Mouse (Mus musculus): ENCODE results near the gene Gimap9. TPM values are rescaled to one million over a fixed set of nuclear protein-coding genes. Genes with fewer than 3 reads are reported as not detected.

The Gimap9 gene
- polyA plus RNA-seq, 1 experiment, result 0.92 TPM

- Histone ChIP-seq H3K79me3 (ENCODE audit: low read depth) (no peaks in the 10 kb centered on the region), H3ac (ENCODE audit: control insufficient read depth, insufficient read length, low read depth) (no peak overlapping the region), H3K27me3 (ENCODE audit: control insufficient read depth, insufficient read depth, insufficient read length) (no peaks in the 10 kb centered on the region), H3K4me3 (ENCODE audit: insufficient read depth, poor library complexity, severe bottlenecking) (no peak overlapping the region), H3K79me2 (ENCODE audit: control insufficient read depth, insufficient read depth) (no peaks in the 10 kb centered on the region), H3K36me3 (ENCODE audit: control insufficient read depth, insufficient read depth) (no peaks in the 10 kb centered on the region)
- TF ChIP-seq CEBPB (IDR thresholded peaks at IDR 0.05; ENCODE audit: low read depth) (no peak), FOSL1 (IDR thresholded peaks at IDR 0.05; ENCODE audit: insufficient read depth, low read length, poor library complexity, severe bottlenecking) (no peak), CTCF (IDR thresholded peaks at IDR 0.05; ENCODE audit: control insufficient read depth, insufficient read depth, insufficient read length) (no peak), USF1 (IDR thresholded peaks at IDR 0.05; ENCODE audit: low read depth) (no peak), MYOG (IDR thresholded peaks at IDR 0.05; ENCODE audit: control insufficient read depth, extremely low read depth, insufficient read length) (no peak), MAX (IDR thresholded peaks at IDR 0.05) (no peak), MYOD1 (IDR thresholded peaks at IDR 0.05; ENCODE audit: control insufficient read depth, insufficient read length, low read depth) (no peak)
Observed at GRCm38 (mm10) chr6:48684806-48685205, 8.9 kb downstream of the Gimap9 start.

- TF ChIP-seq MYOD1 (IDR thresholded peaks at IDR 0.05; ENCODE audit: control insufficient read depth, insufficient read length, low read depth), result no peak
- TF ChIP-seq USF1 (IDR thresholded peaks at IDR 0.05; ENCODE audit: low read depth), result no peak
- TF ChIP-seq MAX (IDR thresholded peaks at IDR 0.05), result no peak
- TF ChIP-seq CTCF (IDR thresholded peaks at IDR 0.05; ENCODE audit: control insufficient read depth, insufficient read depth, insufficient read length), result no peak
- TF ChIP-seq MYOG (IDR thresholded peaks at IDR 0.05; ENCODE audit: control insufficient read depth, extremely low read depth, insufficient read length), result no peak
- no peaks in the 10 kb centered on the region for H3K79me3 ChIP-seq (ENCODE audit: low read depth)
- no peak overlapping the region for H3ac ChIP-seq (ENCODE audit: control insufficient read depth, insufficient read length, low read depth)
Observed at GRCm38 (mm10) chr6:48685251-48685650, 9.3 kb downstream of the Gimap9 start.

GRCm38 (mm10) chr6:48685694-48686665 lies 10.1 kb downstream of the Gimap9 start:
- H3K79me3 ChIP-seq (ENCODE audit: low read depth), result no peaks in the 10 kb centered on the region
- no peaks in the 10 kb centered on the region for H3K27me3 ChIP-seq (ENCODE audit: control insufficient read depth, insufficient read depth, insufficient read length)
- H3K79me2 ChIP-seq (ENCODE audit: control insufficient read depth, insufficient read depth), result no peaks in the 10 kb centered on the region
- TF ChIP-seq MYOD1 (IDR thresholded peaks at IDR 0.05; ENCODE audit: control insufficient read depth, insufficient read length, low read depth), result no peak
- no peak for TF ChIP-seq USF1 (IDR thresholded peaks at IDR 0.05; ENCODE audit: low read depth)
- TF ChIP-seq MYOG (IDR thresholded peaks at IDR 0.05; ENCODE audit: control insufficient read depth, extremely low read depth, insufficient read length), result no peak
- TF ChIP-seq FOSL1 (IDR thresholded peaks at IDR 0.05; ENCODE audit: insufficient read depth, low read length, poor library complexity, severe bottlenecking), result no peak
- TF ChIP-seq CTCF (IDR thresholded peaks at IDR 0.05; ENCODE audit: control insufficient read depth, insufficient read depth, insufficient read length), result no peak
- no peaks in the 10 kb centered on the region for H3K36me3 ChIP-seq (ENCODE audit: control insufficient read depth, insufficient read depth)
- no peak overlapping the region for H3ac ChIP-seq (ENCODE audit: control insufficient read depth, insufficient read length, low read depth)
- no peak overlapping the region for H3K4me3 ChIP-seq (ENCODE audit: insufficient read depth, poor library complexity, severe bottlenecking)

More at GRCm38 (mm10) chr6:48685251-48685650, 9.3 kb downstream of the Gimap9 start:
- H3K4me3 ChIP-seq (ENCODE audit: insufficient read depth, poor library complexity, severe bottlenecking), result no peak overlapping the region
- H3K79me2 ChIP-seq (ENCODE audit: control insufficient read depth, insufficient read depth), result no peaks in the 10 kb centered on the region
- no peaks in the 10 kb centered on the region for H3K36me3 ChIP-seq (ENCODE audit: control insufficient read depth, insufficient read depth)
- no peaks in the 10 kb centered on the region for H3K27me3 ChIP-seq (ENCODE audit: control insufficient read depth, insufficient read depth, insufficient read length)

- H3K79me3 ChIP-seq (ENCODE audit: low read depth), result no peaks in the 10 kb centered on the region
- no peak overlapping the region for H3K4me3 ChIP-seq (ENCODE audit: insufficient read depth, poor library complexity, severe bottlenecking)
- no peaks in the 10 kb centered on the region for H3K36me3 ChIP-seq (ENCODE audit: control insufficient read depth, insufficient read depth)
- no peaks in the 10 kb centered on the region for H3K79me2 ChIP-seq (ENCODE audit: control insufficient read depth, insufficient read depth)
- no peak overlapping the region for H3ac ChIP-seq (ENCODE audit: control insufficient read depth, insufficient read length, low read depth)
- H3K27me3 ChIP-seq (ENCODE audit: control insufficient read depth, insufficient read depth, insufficient read length), result no peaks in the 10 kb centered on the region
- no peak for TF ChIP-seq CEBPB (IDR thresholded peaks at IDR 0.05; ENCODE audit: low read depth)
- no peak for TF ChIP-seq MAX (IDR thresholded peaks at IDR 0.05)
- TF ChIP-seq MYOD1 (IDR thresholded peaks at IDR 0.05; ENCODE audit: control insufficient read depth, insufficient read length, low read depth), result no peak
Observed at GRCm38 (mm10) chr6:48687077-48687476, 11.1 kb downstream of the Gimap9 start.

GRCm38 (mm10) chr6:48689320-48689719 lies 13.4 kb downstream of the Gimap9 start:
- Histone ChIP-seq H3K79me3 (ENCODE audit: low read depth) (no peaks in the 10 kb centered on the region), H3K79me2 (ENCODE audit: control insufficient read depth, insufficient read depth) (no peaks in the 10 kb centered on the region), H3ac (ENCODE audit: control insufficient read depth, insufficient read length, low read depth) (no peak overlapping the region), H3K36me3 (ENCODE audit: control insufficient read depth, insufficient read depth) (no peaks in the 10 kb centered on the region), H3K4me3 (ENCODE audit: insufficient read depth, poor library complexity, severe bottlenecking) (no peak overlapping the region), H3K27me3 (ENCODE audit: control insufficient read depth, insufficient read depth, insufficient read length) (no peaks in the 10 kb centered on the region)
- TF ChIP-seq FOSL1 (IDR thresholded peaks at IDR 0.05; ENCODE audit: insufficient read depth, low read length, poor library complexity, severe bottlenecking), result no peak
- no peak for TF ChIP-seq CTCF (IDR thresholded peaks at IDR 0.05; ENCODE audit: control insufficient read depth, insufficient read depth, insufficient read length)
- no peak for TF ChIP-seq MAX (IDR thresholded peaks at IDR 0.05)
- no peak for TF ChIP-seq USF1 (IDR thresholded peaks at IDR 0.05; ENCODE audit: low read depth)
- TF ChIP-seq MYOG (IDR thresholded peaks at IDR 0.05; ENCODE audit: control insufficient read depth, extremely low read depth, insufficient read length), result no peak
- TF ChIP-seq CEBPB (IDR thresholded peaks at IDR 0.05; ENCODE audit: low read depth), result no peak
- no peak for TF ChIP-seq MYOD1 (IDR thresholded peaks at IDR 0.05; ENCODE audit: control insufficient read depth, insufficient read length, low read depth)
